Mouse (Mus musculus): ENCODE measurements at regions not wholly inside any gene's neighbourhood (a gene's known extent, or its start where the extent isn't known, plus 50 kb on each side); places are given as distances from the start of the nearest gene placed in this dataset.
"Not testable (repeated sequence)": the region's sequence is repeated elsewhere in the genome, so short reads cannot be mapped to it uniquely, and the experiment has no call there.

DNA sequence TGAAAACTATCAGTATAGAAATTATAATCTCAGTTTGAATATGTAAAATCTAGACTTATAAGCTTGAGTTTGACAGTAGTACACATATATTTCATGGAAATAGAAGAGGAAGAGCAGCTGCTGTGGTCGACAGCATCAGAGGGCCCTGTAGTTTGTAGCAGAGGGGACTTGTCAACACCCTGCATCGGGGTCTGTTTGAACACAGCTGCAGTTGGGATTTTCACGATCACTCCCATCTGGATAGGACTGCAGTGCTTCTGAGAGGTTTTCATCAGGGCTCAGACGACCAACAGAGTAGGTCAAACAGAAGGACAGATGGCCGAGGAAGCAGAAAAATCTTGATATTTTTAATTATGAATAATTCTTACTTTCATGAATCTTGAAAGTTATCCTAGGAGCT is 523.8 kb downstream of the Tpm3-rs7 start:
- Histone ChIP-seq H3K4me3 (replicated peaks; ENCODE audit: insufficient read depth, low read depth, low read length) (no peak overlapping the region), H3K27me3 (ENCODE audit: control insufficient read depth, insufficient read depth, low read length) (no peaks in the 10 kb centered on the region), H3K4me1 (ENCODE audit: control insufficient read depth, insufficient read depth, low read length) (no peaks in the 10 kb centered on the region), H3K27ac (ENCODE audit: insufficient read depth, low read length) (no peak overlapping the region)
- DNase-seq: no peak
- 77% methylated on average over 5 of the region's 5 CpGs for WGBS
- no peak for TF ChIP-seq CTCF (IDR thresholded peaks at IDR 0.05; ENCODE audit: borderline replicate concordance, insufficient read depth, low read depth, low read length)
- no peak for TF ChIP-seq POLR2A (IDR thresholded peaks at IDR 0.05; ENCODE audit: borderline replicate concordance, insufficient read depth, low read length)

DNA sequence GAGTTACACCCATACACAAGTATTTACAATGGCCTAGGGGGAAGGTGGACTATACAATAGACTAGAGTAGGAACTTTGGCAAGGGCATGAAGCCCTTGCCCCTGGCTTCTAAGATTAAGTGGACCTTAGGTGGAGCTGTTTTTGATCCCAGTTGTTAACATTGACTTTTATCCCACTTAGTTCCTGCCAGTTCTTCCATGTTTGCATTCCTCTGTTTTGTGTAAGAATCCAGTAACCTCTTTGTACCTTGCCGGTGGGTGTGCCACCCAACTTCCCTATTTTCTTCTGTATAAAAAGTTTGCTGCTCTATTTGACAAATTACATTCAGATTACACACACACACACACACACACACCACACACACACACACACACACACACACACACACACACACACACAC is 533.4 kb downstream of the Tpm3-rs7 start:
- H3K4me1 ChIP-seq (ENCODE audit: control insufficient read depth, insufficient read depth, low read length); H3K4me3 ChIP-seq (replicated peaks; ENCODE audit: insufficient read depth, low read depth, low read length); H3K27ac ChIP-seq (ENCODE audit: insufficient read depth, low read length); H3K27me3 ChIP-seq (ENCODE audit: control insufficient read depth, insufficient read depth, low read length); DNase-seq: not testable (repeated sequence)
- 93% methylated on average over 1 of the region's 1 CpGs for WGBS

DNA sequence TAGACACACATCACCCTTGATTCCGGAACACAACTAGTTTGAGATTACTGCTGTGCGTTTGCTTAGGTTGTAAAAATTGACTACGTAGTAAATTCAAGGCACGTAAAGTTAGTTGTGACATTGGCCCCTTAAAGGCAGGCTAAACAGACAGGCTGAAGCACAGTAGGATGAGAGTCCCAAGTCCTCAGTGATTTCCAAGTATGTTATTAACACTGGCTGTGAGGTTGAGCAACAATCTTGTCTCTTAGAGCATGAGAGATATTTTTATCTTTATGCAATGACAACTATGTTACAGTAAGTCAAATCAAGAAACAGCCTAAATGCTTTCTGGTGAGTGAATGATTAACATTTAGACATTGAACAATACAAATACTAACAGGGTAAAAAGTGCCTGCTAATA is 538.6 kb downstream of the Tpm3-rs7 start:
- no peak overlapping the region for H3K27ac ChIP-seq (ENCODE audit: insufficient read depth, low read length)
- H3K4me1 ChIP-seq (ENCODE audit: control insufficient read depth, insufficient read depth, low read length): no peaks in the 10 kb centered on the region
- DNase-seq: no peak
- no peaks in the 10 kb centered on the region for H3K27me3 ChIP-seq (ENCODE audit: control insufficient read depth, insufficient read depth, low read length)
- H3K4me3 ChIP-seq (replicated peaks; ENCODE audit: insufficient read depth, low read depth, low read length): no peak overlapping the region
- no peak for TF ChIP-seq CTCF (IDR thresholded peaks at IDR 0.05; ENCODE audit: borderline replicate concordance, insufficient read depth, low read depth, low read length)
- WGBS: 96% methylated on average over 4 of the region's 4 CpGs

DNA sequence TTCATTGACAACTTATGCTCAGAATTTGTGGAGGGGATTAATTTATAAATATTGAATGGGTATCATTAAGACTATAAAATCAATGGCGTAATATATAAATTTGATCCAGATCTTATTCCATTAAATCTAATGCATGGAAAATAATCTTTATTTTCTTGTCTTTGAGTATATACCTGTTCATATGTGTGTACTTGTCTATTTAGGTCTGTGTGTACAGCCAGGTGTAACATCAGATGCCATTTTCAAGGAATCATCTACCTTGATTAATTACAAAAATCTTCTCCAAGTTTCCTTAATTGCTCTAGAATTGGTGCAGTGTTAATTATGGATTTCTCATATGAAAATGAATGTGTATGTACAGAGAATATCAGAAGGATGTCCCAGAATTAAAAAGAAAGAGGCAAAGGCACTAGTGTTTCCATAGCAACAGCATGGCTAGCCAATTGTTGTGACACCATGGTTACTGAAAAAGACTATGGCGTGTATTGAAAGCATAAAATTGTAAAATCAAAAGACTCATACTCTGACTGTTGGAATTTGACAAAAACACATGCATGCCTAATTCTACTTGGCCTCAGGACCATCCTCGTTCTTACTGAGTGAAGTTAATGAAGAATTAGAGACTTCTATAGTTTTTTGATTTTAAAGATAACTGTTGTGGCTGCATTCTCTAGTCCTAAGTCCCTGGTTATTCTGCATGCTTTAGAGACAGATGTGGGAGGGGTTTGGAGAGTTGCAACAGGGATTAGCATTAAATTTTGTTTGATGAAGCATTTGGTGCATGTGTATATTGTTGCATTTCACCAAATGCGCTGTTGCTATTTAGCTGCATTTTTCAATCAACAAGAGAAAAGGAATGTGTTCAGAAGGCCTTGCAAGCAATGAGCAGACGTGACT is 553.0 kb downstream of the Tpm3-rs7 start:
- Histone ChIP-seq H3K4me1 (ENCODE audit: control insufficient read depth, insufficient read depth, low read length) (no peaks in the 10 kb centered on the region), H3K27me3 (ENCODE audit: control insufficient read depth, insufficient read depth, low read length) (no peaks in the 10 kb centered on the region; the same call in 1 of the 2 replicates), H3K4me3 (replicated peaks; ENCODE audit: insufficient read depth, low read depth, low read length) (no peak overlapping the region), H3K27ac (ENCODE audit: insufficient read depth, low read length) (no peak overlapping the region)
- 72% methylated on average over 5 of the region's 5 CpGs for WGBS
- DNase-seq: no peak
- TF ChIP-seq CTCF (IDR thresholded peaks at IDR 0.05; ENCODE audit: borderline replicate concordance, insufficient read depth, low read depth, low read length) (no peak), POLR2A (IDR thresholded peaks at IDR 0.05; ENCODE audit: borderline replicate concordance, insufficient read depth, low read length) (no peak)

DNA sequence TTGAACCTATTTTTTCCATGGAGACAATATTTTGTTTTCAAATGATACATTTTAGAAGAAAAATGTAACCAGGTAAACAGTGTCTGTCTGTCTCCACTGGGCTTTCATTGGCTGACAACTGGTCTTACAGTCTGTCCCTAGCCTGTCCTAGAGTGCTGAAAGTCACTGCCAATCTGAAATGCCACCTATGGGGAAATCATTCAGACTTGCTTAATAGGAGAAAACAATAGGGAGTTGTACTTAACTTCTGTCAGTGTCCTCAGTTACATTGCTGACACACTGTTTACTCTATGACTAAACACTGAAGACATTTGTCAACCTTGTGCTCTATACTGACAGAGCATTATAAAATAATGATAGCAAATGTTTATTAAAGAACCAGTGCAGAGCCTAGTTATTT is 569.2 kb downstream of the Tpm3-rs7 start:
- H3K27ac ChIP-seq (ENCODE audit: insufficient read depth, low read length): no peak overlapping the region
- H3K27me3 ChIP-seq (ENCODE audit: control insufficient read depth, insufficient read depth, low read length): no peaks in the 10 kb centered on the region
- peaks cover 3% of the 10 kb centered on the region; the same call in 1 of the 2 replicates for H3K4me1 ChIP-seq (ENCODE audit: control insufficient read depth, insufficient read depth, low read length)
- no peak overlapping the region for H3K4me3 ChIP-seq (replicated peaks; ENCODE audit: insufficient read depth, low read depth, low read length)
- TF ChIP-seq CTCF (IDR thresholded peaks at IDR 0.05; ENCODE audit: borderline replicate concordance, insufficient read depth, low read depth, low read length): no peak
- no peak for TF ChIP-seq POLR2A (IDR thresholded peaks at IDR 0.05; ENCODE audit: borderline replicate concordance, insufficient read depth, low read length)
- DNase-seq: no peak

DNA sequence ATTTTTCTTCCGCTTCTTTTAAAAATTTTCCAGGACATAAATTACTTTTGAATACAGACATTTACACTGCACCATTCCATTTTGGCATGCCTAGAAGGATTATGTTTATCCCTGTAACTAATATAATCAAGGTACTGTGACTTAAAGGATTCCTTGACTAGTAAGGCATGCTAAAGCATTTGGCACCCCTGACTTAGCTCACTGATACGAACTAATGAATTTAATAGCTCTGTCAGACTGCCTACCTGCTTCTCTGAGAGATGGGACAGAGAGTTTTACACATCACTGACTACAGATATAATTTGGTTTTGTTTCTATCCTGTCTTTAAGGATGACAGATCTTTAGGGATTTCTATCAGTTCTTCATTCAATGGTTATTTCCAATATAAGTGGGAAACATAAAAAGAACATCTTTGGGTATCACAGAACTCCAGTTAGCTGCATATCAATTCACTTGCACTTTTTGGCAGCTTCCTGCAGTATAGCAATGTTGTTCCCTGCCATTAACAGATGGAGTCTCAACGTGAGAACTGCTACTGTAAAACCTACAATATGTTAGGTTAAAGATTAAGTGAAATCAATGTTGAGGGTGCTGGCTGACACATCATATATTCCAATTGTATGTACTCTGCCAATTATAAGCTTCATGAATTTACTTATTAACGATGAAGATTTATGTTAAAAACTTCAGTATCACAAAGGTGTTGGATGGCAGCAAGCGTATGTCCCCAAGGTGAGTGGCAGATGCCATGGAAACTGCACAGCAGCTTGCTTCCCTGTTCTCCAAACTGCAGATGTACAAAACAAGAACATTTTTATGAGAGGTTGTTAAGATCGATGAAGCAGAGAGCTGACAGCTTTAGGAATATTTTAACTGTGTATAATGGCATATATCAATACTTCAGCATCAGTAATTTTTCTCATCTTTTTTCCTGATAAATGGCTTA is 572.8 kb downstream of the Tpm3-rs7 start:
- WGBS: 28% methylated on average over 6 of the region's 6 CpGs
- no peak overlapping the region for H3K4me3 ChIP-seq (replicated peaks; ENCODE audit: insufficient read depth, low read depth, low read length)
- no peak overlapping the region for H3K27ac ChIP-seq (ENCODE audit: insufficient read depth, low read length)
- no peak for TF ChIP-seq CTCF (IDR thresholded peaks at IDR 0.05; ENCODE audit: borderline replicate concordance, insufficient read depth, low read depth, low read length)
- TF ChIP-seq POLR2A (IDR thresholded peaks at IDR 0.05; ENCODE audit: borderline replicate concordance, insufficient read depth, low read length): no peak
- peaks cover 3% of the 10 kb centered on the region; the same call in 1 of the 2 replicates for H3K4me1 ChIP-seq (ENCODE audit: control insufficient read depth, insufficient read depth, low read length)
- DNase-seq: peak; percentile 11 to 60
- H3K27me3 ChIP-seq (ENCODE audit: control insufficient read depth, insufficient read depth, low read length): no peaks in the 10 kb centered on the region

DNA sequence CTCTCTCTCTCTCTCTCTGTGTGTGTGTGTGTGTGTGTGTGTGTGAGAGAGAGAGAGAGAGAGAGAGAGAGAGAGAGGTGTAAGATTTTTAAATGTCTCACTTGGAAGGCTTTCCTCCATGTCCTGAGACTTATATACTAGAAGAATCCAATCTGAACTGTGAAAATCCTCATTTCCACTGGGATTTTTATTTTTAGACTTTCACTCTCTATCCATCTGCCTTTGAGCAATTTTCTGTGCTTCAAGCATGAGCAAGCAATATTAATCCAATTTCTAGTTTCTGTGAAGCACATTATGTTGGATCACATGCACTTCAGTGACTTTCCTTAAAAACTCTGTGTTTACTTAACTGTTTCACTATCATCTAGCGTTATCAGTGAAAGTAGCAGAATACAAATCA is 616.4 kb downstream of the Tpm3-rs7 start:
- WGBS: 18% methylated on average over 1 of the region's 1 CpGs
- Histone ChIP-seq H3K4me3 (replicated peaks; ENCODE audit: insufficient read depth, low read depth, low read length) (no peak overlapping the region), H3K27me3 (ENCODE audit: control insufficient read depth, insufficient read depth, low read length) (no peaks in the 10 kb centered on the region), H3K4me1 (ENCODE audit: control insufficient read depth, insufficient read depth, low read length) (no peaks in the 10 kb centered on the region), H3K27ac (ENCODE audit: insufficient read depth, low read length) (no peak overlapping the region)
- DNase-seq: no peak
- TF ChIP-seq POLR2A (IDR thresholded peaks at IDR 0.05; ENCODE audit: borderline replicate concordance, insufficient read depth, low read length): no peak
- TF ChIP-seq CTCF (IDR thresholded peaks at IDR 0.05; ENCODE audit: borderline replicate concordance, insufficient read depth, low read depth, low read length): no peak

DNA sequence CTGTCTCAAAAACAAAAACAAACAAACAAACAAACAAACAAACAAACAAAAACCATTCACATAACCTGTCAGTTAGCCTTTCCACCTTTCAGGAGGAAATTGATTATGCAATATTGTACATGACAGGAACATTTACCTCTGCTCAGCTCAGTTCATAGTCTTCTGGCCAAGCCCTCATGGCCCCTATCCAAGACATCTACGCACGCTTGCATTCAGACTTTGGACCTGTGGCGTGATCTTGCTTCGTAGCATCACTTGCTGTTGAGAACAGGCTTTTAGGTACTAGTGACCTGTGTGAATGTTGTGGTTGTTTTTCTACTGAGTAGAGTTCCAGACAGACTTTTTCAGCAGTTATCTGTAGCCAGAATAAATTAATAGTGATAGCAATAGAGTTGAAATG is 619.4 kb downstream of the Tpm3-rs7 start:
- H3K4me3 ChIP-seq (replicated peaks; ENCODE audit: insufficient read depth, low read depth, low read length): no peak overlapping the region
- no peaks in the 10 kb centered on the region for H3K27me3 ChIP-seq (ENCODE audit: control insufficient read depth, insufficient read depth, low read length)
- no peaks in the 10 kb centered on the region for H3K4me1 ChIP-seq (ENCODE audit: control insufficient read depth, insufficient read depth, low read length)
- 40% methylated on average over 4 of the region's 4 CpGs for WGBS
- DNase-seq: no peak
- no peak overlapping the region for H3K27ac ChIP-seq (ENCODE audit: insufficient read depth, low read length)
- TF ChIP-seq CTCF (IDR thresholded peaks at IDR 0.05; ENCODE audit: borderline replicate concordance, insufficient read depth, low read depth, low read length) (no peak), POLR2A (IDR thresholded peaks at IDR 0.05; ENCODE audit: borderline replicate concordance, insufficient read depth, low read length) (no peak)

All from cerebellum, adult 2 months (tissue).